Mouse (Mus musculus) lung, postnatal 4 days (tissue): ENCODE results near the gene Tent4b.

Experiments used
- DNase-seq, 2 experiments: peaks; one replicate each; pipeline ENCODE4 v3.0.0; 2021

Tent4b gene

DNA sequence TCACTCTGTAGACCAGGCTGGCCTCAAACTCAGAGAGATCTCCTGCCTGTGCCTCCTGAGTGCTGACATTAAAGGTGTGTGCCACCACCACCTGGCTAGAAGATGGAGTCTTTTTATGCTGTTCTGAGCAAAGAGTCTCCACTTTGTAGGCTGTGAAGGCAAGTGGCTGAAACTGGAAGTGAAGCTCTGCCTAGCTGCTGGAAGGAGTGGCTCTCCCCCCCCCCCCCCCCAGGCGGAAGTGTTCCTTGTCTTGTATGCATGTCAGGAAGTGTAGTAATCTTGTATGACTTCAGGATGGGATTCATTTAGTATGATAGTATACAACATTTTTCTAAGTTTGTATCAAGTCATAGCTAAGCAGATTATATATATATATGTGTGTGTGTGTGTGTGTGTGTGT, 29.8 kb downstream of the Tent4b start:
- no peak for DNase-seq

DNA sequence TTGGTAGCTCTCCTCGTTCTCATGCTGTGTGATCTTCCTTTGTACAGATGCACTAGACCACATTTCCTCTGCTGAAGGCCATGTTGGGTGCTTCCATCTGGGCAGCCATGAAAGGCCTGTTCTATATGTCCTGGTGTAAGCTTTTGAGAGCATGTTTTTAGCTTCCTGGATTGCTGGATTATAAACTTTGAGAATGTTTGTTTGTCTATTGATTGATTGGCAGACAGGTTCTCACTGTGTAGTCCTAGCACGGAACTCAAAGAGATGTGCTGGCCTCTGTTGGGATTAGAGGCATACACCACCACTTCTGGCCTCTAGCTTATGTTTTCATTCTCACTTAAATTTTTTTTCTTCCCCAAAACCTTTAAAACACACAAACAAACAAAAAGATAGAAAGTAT, 37.7 kb downstream of the Tent4b start:
- DNase-seq = no peak

DNA sequence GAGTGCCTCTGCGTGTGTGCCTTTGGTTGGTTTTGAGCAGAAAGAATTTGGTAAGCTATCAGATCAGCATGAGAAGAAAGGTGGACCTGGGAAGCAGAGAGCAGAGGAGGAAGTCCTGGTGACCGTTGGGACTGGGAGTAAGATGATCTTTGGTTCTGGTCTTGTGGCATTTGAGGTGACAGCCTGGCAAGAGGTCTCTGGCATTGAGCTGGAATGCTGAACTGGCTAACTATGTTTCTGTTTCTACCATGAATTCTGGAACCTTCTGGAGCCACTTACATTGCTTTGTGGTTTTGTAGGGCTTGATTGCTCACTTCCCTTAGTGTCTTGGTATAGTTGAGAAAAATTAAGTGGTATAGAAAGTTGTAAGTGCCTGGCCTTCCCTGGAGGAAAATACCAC, 38.6 kb downstream of the Tent4b start:
- DNase-seq = no peak

DNA sequence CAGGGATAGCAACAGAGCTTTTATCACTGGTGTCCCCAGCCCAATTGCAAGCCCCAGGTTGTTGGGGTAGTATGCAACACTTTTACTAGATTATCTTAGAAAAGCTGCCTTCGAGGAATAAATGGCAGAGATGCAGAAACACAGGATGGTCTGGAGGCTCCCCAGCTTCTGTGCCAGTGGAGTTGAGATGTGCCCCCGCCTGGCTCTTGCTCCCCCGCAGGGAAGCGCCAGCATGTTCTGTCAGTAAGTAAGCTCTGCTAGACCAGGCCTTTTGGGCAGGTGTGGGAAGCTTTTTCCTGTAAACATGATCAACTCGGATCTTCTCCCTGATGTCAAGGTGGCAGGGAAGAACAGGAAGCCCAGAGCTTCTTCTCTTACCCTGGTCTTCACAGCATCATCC, 40.3 kb downstream of the Tent4b start:
- no peak for DNase-seq

DNA sequence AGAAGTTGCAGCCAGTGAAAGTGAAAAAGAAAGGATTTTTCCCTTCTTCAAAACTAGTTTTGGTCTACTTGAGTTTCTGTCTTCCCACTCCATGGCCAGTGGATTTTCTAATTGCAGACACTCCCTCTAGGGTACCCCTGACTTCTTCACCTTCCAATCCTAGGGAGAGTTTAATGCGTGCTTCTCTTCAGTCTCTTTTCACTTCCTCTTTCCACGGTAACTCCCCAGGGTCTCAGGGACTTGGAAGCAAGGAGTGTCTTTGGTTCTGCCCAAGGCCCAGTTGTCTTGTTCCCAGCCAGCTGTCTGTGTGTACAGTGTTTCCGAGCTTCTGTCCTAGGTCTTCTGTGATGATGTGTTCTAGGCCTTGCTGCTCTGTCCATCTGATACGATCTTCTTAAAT, 42.9 kb downstream of the Tent4b start:
- DNase-seq = no peak

DNA sequence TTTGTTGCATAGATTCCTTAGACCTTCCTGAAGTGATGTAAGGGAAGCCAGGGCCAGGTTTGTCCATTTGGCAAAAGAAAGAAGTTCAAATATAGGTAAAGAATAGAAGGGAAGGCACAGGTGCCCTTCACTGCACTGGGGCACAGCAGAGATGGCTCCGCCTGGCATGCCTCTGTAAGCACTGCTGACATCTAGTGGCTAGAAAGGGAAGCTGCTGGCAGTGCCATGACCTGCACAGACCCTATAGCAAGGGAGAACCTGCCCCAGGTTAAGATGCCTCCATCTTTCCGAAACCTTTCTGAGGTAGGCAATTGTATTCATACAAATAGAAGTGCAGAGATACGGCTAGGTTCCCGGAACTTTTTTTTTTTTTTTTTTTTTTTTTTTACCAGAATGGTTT, 45.3 kb downstream of the Tent4b start:
- DNase-seq = peak; percentile 55 to 78

DNA sequence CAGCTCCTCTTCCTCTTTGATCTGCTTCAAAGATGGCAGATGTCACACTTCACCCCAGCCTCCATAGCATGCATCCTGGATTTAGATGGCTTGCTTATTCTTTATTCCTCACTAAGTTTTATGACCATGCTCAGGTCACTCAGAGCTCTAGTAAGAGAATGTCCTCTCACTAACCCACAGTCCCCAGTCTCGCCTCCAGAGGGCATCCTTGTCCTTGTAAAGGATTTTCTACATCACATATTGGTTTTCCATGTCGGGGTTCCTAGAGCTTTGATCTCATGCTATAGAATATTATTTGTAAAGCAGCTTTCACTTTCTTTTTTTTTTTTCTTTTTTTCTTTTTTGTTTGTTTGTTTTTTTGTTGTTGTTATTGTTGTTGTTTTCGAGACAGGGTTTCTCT, 53.8 kb downstream of the Tent4b start:
- peak; percentile 51 to 70 for DNase-seq

DNA sequence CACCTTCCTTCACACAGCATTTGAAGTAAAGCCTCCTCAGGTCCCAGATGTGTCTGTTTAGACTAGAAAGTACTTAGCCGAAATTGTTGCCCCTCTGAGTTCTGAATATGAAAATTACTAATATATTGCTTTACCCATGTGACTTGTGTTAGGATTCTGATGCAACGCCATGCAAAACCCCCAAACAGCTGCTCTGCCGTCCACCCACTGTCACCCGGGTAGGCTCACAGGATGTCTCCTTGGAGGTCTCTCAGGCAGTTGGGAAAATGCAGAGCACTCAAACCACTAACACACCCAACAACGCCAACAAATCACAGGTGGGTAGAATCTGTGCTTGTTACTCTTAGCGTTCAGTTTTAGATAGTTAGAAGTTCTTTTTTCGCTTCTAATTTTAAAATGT, 55.9 kb downstream of the Tent4b start:
- no peak for DNase-seq

DNA sequence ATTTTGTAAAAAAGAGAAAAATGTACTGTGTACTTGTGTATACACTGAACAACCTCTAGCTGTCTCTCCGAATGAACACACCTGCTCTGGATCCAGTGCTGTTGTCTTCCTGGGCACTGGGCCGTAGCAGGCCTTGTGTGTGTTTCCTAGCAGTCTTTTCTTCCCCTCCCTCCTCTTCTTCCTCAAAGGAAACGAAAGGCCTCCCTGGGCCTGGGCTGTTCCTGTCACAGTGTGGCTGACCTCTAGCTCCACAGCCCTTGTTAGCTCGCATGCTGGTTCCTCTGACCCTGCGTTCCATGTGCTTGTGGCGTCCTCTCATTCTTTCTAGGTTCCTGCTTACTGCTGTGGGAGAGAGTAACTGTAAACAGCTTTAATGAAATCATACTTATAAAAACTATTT, 59.0 kb downstream of the Tent4b start:
- DNase-seq = no peak

DNA sequence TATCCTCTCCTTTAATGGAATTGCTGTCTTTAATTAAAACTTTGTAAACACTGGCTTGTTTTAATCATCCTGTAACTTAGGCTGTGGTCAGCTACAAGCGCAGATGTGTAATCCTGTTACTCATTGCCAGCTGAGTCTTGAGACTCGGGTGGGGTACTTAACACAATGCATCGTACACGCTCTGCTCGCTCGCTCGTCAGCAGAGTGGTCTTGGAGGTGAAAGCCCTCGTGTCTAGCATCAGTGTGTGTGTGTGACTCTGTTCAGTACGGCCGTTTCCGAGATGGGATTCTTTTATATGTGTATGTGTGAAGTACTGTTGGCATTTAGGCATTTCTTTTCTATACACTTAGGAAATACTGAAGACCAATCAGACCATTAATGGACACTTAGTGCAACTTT, 59.5 kb downstream of the Tent4b start:
- DNase-seq = no peak

DNA sequence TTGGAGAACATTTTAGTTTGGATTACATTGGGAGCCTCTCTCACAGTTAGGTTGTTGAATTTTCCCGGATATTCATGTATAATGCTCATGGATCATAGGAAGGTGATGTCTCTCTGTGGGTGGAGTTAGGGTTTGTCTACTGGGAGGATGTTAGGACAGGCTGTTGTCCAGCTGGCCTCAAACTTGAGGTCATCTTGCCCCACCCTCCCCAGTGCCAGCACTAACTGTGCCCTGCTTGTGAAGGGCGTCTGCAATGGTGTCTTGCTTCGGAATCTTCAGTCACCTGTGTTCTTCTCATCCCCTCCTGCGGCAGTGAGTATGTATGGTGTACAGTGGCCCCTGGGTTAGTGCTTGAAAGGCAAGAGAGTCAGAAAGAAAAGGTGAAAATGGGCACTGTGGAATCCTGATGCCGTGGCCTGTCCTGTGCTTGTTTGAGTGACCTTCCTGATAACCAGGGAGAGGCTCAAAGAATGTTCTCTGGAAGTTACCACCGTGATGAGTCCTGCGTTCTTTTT, 61.5 kb downstream of the Tent4b start:
- no peak for DNase-seq

DNA sequence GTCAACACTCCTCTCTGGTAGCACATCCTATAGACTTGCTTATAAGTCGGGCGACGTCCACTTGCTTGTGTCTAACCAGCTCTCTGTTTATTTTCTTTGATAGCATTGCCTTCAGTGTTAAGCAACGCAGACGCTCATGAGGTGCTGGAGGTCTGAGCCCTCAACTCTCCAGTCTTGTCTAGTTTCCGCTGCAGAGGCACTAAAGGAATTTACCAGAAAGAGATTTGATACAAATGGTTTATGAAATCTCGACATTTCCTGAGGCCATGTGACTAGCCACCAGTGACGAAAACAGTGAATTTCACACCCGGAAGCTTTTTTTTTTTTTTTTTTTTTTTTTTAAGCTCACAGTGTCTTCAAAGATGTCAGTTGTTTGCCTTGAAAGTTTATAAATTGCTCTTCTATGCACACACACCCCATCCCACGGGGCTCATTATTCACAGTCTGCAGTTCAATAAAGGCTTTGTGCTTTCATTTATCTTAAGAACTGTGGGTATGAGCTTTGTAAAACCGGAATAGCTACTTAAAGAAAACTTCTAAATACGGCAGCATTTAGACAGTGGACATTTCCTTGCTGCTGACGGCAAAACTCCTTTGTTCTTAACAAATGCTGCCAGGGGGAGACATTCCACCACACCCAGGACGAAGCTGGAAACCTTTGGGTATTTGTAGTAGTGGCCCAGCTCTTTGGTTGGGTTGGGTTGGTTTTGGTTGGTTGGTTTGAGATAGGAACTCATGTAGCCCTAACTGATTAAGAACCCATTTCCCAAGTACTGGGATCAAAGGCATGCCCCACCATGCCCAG, 64.0 kb downstream of the Tent4b start:
- DNase-seq = no peak

DNA sequence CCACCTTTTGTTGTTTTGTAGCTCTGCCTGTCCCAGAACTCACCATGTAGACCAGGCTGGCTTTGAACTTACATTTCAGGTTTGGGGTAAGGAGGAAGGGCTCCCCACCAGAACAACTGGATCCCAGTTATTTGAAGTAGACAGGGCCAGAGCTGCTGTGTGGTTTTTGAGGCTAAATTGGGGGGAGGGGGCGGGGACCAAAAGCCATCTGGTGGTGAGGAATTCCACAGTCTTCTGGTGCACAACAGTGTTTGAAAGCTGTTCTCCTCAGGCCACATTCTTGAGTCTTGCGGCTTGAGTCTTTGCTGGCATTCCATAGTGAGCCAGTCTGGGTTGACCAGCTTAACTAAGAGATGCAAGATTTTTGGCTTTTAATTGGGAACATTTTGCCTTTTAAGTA, 66.5 kb downstream of the Tent4b start:
- DNase-seq = no peak

DNA sequence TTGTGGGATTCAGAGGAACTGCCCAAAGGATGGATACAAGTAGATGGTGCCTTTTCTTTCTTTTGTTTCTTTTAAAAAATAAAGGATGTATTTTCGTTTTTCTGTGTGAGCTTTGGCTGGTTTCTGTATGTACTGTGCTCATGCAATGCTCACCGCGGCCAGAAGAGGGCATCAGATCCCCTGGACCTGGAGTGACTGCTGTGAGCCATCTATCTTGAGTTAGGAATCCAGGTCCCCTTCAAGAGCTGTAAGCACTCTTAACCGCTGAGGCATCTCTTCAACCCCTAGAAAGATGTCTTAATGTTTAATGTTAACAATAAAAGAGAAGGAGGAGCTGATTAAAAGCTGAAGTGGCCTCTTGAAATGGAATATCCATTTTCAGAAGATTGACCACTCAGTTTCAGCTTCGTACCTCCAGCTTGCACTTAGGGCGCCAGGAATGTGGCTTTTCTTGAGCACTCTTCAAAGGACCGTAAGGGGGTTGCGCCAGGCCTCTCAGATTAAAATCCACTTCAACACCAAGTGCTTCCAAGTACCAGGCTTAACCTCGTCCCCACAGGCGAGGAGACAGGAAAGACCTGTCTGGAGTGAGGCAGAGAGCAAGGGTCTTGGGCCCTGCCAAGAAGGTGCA, 67.3 kb downstream of the Tent4b start:
- DNase-seq = peak; percentile 89 to 92

DNA sequence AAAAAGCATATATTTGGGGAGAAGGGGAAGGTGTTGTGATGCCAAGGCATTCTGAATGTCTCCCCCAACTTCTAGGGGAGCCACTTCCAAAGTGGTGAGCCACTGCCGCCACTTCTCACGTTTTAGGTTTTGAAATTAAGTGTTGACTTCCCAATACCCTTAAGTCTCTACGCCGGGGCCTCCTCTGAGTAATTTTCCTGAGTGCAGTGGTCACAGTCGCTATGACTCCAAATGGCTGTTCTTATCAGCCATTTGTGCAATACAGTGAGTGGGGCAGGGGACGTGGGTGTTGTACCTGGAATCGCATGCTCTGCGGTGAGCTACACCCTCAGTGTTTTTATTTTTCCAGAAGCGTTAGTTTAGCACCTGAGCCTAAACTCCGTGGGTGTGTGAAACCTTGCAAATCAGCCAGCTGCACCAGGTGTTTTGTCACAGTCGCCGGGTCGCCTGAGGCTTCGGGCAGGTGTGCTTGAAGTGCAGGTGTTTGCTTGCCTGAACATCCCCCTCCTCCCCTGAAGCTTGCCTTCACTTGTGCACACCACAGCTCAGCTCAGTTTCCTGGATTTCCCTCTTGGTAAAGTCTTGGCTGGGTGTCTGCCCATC, 67.9 kb downstream of the Tent4b start:
- DNase-seq = peak in 1 of 2 experiments; percentile 51

DNA sequence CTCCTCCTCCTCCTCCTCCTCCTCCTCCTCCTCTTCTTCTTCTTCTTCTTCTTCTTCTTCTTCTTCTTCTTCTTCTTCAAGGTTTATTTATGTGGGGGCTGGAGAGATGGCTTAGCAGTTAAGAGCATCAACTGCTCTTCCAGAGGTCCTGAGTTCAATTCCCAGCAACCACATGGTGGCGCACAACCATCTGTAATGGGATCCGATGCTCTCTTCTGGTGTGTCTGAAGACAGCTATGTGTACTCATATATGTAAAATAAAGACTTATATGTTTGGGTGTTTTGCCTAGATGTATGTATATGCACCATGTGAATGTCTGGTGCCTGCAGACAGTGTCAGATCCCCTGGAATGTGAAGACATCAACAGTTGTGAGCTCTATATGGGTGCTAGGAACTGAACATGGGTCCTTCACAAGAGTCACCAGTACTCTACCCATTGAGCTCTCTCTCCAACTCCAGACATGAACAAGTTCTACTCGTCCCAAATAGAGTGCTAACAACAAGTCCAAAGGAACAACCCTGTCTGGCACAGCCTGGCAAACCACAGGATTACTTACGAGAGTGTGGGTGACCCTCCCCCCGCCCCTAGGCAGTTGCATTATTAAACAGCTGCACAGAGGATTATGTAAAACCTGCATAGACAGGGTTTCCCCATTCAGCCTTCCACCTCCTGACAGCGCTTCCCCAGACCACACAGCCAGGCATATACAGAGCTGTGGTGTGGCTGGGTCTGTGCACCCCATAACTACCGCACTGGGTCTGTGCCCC, 70.3 kb downstream of the Tent4b start:
- no peak for DNase-seq

DNA sequence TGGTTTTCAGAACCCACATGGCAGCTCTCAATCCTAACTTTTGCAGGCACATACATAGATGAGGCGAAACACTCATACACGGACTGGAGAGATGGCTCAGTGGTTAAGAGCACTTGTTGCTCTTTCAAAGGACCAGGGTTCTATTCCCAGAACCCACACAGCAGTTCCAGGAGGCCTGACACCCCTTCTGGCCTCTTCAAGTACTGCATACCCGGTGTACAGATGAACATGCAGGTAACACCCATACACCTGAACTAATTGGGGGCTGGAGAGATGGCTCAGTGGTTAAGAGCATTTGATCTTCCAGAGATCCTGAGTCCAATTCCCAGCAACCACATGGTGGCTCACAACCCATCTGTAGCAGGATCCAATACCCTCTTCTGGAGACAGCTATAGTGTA, 71.1 kb downstream of the Tent4b start:
- DNase-seq = no peak

DNA sequence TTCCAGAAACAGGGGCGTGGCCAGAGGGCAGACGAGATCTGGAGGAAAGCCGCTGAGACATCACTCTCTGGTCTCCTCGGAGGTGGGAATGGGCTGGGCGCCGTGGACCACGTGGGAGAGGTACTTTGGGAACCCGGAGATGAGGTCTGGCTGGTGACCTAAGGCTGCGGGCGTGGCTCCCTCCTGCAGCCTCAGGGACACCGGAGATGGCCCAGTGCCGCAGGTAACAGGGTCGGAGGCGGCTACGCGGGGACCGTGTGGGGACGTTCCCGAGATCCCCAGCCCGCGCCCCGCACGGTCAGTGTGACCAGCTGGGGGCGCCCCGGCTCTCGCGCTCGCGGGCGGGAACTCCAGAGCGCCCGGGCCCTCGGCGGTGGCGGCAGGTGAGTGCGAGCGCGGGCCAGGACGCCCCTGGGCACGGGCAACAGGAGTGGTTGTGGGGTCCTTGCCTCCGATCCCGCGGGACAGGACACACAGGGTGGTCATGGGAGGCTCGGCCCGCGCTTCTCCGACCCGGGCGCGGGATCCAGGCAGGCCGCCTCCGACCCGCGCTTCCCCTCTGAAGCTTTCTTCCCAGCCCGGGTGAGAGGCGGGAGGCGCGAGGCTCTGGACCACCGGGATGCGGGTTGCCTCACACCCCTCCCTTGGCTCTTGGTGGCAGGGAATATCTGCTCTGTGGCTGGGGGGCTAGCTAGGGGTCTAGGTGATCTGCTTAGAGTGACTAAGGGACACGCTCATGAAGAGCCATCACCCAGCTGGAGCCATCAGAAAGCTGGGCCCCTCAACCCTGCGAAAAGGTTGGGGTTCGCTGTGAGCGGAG, 73.4 kb downstream of the Tent4b start, which contains the start of gene Adcy7:
Gene Adcy7 (plus strand): TSS at position 173 of the 820 bp plus-strand sequence.
- peak; percentile 79 to 80 for DNase-seq

DNA sequence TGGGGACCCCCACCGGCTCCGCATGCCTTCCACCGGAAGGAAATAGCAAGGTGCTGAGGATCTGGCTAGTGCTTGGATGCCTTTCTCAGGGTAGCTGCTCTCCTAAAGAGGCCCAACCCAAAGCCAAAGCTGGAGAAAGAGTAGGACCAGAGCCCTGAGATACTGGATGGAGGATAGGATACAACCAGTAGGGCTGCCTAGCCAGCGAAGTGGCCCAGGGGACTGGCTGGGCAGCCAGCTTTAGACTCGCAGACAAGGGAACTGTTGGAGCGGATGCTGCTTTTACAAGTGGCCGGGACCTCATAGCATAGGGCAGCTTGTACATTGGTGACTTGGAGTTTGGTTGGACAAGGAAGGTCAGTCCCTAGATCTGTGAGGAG, 74.0 kb downstream of the Tent4b start:
- no peak for DNase-seq

DNA sequence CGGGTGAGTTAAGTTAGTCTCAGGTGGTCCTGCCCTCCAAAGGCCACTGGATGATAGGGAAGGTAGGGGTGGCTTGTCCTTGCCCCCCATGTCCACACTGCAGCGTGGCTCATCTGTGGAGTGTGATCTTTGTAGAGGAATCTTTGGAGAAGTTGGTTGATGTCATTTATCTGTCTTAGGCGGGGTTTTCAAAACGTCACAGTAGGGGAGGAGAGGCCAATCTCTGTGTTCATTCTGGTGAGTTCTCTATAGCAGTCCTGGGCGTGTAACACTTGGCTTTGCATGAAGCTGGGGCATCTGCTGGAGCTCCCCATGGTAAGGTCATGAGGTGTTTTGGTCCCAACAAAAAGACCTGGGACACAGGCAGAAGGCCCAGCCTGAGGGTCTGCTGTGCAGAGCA, 75.1 kb downstream of the Tent4b start:
- no peak for DNase-seq

DNA sequence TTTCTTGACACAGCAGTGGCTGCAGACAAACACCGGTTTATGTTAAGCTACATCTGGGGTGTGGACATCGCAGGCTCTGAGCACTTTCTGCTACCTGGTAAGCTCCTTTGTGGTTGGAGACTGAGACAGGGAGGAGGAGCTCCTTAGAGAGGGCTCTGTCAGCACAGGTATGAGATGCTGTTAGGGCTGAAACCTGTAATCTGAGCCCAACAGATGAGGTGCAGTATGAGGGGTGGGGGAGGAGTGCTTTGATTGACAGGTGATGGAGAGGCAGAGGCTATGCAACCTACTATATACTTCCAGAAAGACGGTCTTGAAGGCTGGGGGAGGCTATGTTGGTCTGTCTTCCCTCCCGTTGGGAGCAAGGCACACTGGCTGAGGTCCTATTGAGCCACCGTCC, 80.2 kb downstream of the Tent4b start:
- no peak for DNase-seq

DNA sequence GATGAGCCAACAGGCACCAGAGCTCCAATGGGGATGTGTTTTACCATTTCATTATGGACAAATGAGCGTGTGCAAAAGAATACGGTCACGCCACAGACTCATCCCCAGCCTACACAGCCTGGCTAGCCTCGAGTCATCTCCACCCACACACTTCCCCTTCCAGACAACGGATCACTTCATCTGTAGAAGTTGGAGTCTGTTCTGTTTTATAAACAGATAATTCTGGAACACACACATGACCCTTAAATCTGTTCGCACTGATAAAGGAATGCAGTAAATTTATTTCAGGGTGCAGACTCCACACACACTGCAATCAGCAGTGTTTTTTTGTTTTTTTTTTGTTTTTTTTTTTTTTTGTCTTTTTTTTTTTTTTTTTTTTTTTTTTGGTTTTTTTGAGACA, 80.7 kb downstream of the Tent4b start:
- no peak for DNase-seq
